Comparison of ENCODE assay signal across 8 mouse cellular contexts in the genomic region with DNA sequence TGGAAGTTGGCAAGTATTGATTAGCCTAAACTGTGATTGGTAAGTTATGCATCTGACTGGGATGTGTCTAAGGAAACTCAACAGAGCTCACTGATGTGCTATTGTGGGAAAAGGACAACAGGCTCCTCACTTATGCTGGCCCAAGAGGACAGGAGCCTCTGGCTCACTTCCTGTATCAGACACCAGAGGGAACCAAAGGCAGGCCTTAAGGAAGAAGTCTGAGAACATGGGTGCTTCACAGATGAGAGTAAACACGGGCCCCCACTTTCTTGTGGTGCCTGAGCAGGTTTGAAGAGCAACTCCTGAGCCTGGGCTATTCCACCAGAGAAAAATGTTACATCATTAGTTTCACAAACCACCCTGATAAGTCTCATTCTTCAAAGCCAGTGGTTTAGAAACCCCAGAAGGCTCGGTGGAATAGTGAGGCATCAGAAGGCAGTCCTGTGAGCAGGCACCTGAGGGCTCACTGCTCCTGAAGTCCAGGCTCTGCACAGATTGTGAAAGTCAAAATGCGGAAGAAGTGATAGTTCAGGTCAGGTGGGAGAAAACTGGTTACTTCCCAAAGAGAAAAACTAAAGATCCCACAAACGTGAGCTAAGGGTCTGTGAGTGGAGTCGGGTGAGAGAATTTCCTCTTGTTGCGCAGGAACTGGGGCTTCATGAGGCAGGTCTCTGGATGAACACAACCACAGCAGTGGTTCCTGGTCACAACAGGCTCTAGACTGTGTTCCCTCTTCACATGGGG. TPM values are rescaled to one million over a fixed set of nuclear protein-coding genes. Genes with fewer than 3 reads are reported as not detected.
A peak's percentile ranks its signal among the peaks of the same experiment; 100 is the strongest.
DNase-seq lines count a peak whose midpoint lies in the region; ATAC-seq and TF ChIP-seq lines count a peak whose summit lies in the region.

No protein-coding gene starts in this region.

- H3K4me1 ChIP-seq in kidney, embryonic 15.5 days, result peaks cover 8% of the 10 kb centered on the region; the same call in 1 of the 2 replicates

- H3K79me2 ChIP-seq in C2C12 (ENCODE audit: control insufficient read depth, insufficient read depth), result no peaks in the 10 kb centered on the region

- H3K36me3 ChIP-seq in kidney, embryonic 15.5 days, result no peaks in the 10 kb centered on the region
- no peaks in the 10 kb centered on the region for H3K36me3 ChIP-seq in C2C12 (ENCODE audit: control insufficient read depth, insufficient read depth)

- H3K4me3 ChIP-seq in kidney, embryonic 15.5 days (replicated peaks), result no peak overlapping the region
- no peak overlapping the region for H3K4me3 ChIP-seq in C2C12 (ENCODE audit: insufficient read depth, poor library complexity, severe bottlenecking)

- H3K9ac ChIP-seq in kidney, embryonic 15.5 days, result no peak overlapping the region

- TF ChIP-seq CTCF in C2C12 (IDR thresholded peaks at IDR 0.05; ENCODE audit: control insufficient read depth, insufficient read depth, insufficient read length), result peak; percentile 13

- H3ac ChIP-seq in C2C12 (ENCODE audit: control insufficient read depth, insufficient read length, low read depth), result no peak overlapping the region

- H3K9me3 ChIP-seq in kidney, embryonic 15.5 days (replicated peaks), result no peaks in the 10 kb centered on the region

- H3K27ac ChIP-seq in kidney, embryonic 15.5 days, result no peak overlapping the region

- no peaks in the 10 kb centered on the region for H3K79me3 ChIP-seq in C2C12 (ENCODE audit: low read depth)

- peak; percentile 8 for DNase-seq in kidney, adult 18-20 months
- peak; percentile 20 for DNase-seq in gastrocnemius, postnatal 14 days
- DNase-seq in embryo, embryonic 10.5 days (ENCODE audit: low spot score), result no peak
- DNase-seq in retina, postnatal 1 day, result no peak
- DNase-seq in urinary bladder, adult 2 months (ENCODE audit: low spot score), result no peak

- H3K27me3 ChIP-seq in kidney, embryonic 15.5 days, result no peaks in the 10 kb centered on the region
- no peaks in the 10 kb centered on the region for H3K27me3 ChIP-seq in C2C12 (ENCODE audit: control insufficient read depth, insufficient read depth, insufficient read length)

- no peak overlapping the region for H3K4me2 ChIP-seq in kidney, embryonic 15.5 days

- intact Hi-C loops in gastrocnemius, postnatal 14 days (cut with DNase I; ENCODE audit: low total_unique reads), result loop anchor here (2.0 kb wide), 1 partner anchor 62 kb away; no protein-coding TSS in a partner anchor

- 89% methylated on average over 6 of the region's 6 CpGs for WGBS in kidney, embryonic 15.5 days

- ATAC-seq in kidney, embryonic 15.5 days (replicated peaks; ENCODE audit: low FRiP score), result no peak
- ATAC-seq in megakaryocyte-erythroid progenitor cell, adult 5-6 weeks (replicated peaks; ENCODE audit: low FRiP score, low TSS enrichment, poor library complexity, severe bottlenecking), result peak; percentile 70

TF ChIP-seq in C2C12, 6 proteins besides CTCF, POLR2A, EP300 and RAD21:
- TF ChIP-seq CEBPB (IDR thresholded peaks at IDR 0.05; ENCODE audit: low read depth) (no peak), MYOD1 (IDR thresholded peaks at IDR 0.05; ENCODE audit: control insufficient read depth, insufficient read length, low read depth) (no peak), MAX (IDR thresholded peaks at IDR 0.05) (no peak), FOSL1 (IDR thresholded peaks at IDR 0.05; ENCODE audit: insufficient read depth, low read length, poor library complexity, severe bottlenecking) (no peak), MYOG (IDR thresholded peaks at IDR 0.05; ENCODE audit: control insufficient read depth, extremely low read depth, insufficient read length) (no peak), USF1 (IDR thresholded peaks at IDR 0.05; ENCODE audit: low read depth) (no peak)

RNA-seq across cellular contexts. Expression of gene Il12a, which starts 43.9 kb away (rescaled TPM):
- 0.37 and 0.40 TPM in 2 replicates for polyA plus RNA-seq in kidney, embryonic 15.5 days (2015; fragmentation: Nextera tagmentation; extraction: Ambion mirVana)
- polyA plus RNA-seq in C2C12 (2012; fragmentation: generic; extraction: Trizol), result 0.14 TPM
- 1 to 10 TPM; 3.4 to 4.1 TPM for total RNA-seq in gastrocnemius, postnatal 14 days (2021)
- 3.8 and 5.4 TPM in 2 replicates for total RNA-seq in megakaryocyte-erythroid progenitor cell, adult 5-6 weeks (2014; fragmentation: Nextera tagmentation)
- 2.5 and 10.7 TPM in 2 replicates for total RNA-seq in megakaryocyte-erythroid progenitor cell, adult 5-6 weeks (2017)
- 0.18 and 0.21 TPM in 2 replicates for polyA plus RNA-seq in urinary bladder, adult 2 months (2012; rRNA removed)

Comparison
In these comparisons a context has a peak if more than half of its experiments do, and no peak if none do; other contexts are left out.
1. DNase-seq: peak in kidney, adult 18-20 months (single experiment) and gastrocnemius, postnatal 14 days (single experiment); none in embryo, embryonic 10.5 days (single experiment), retina, postnatal 1 day (single experiment) and urinary bladder, adult 2 months (single experiment).